19 mouse cellular contexts compared by ENCODE assay signal in genomic region chr6:54119461-54119860, GRCm38 (mm10).
DNase-seq lines count a peak whose midpoint lies in the region; ATAC-seq lines count a peak whose summit lies in the region.
"Had no signal": no experiment of that assay in that cellular context is flagged by ENCODE, and none has a peak within 500 bp of the region (broad histone marks: within the 10 kb centered on the region; RNA-seq: fewer than 3 reads in every experiment).

No protein-coding gene starts in this region.

- ATAC-seq in hindbrain, embryonic 16.5 days: no peak
- ATAC-seq in hindbrain, embryonic 11.5 days (ENCODE audit: low FRiP score): no peak
- peak; percentile 41; the same call in 1 of the 2 replicates for ATAC-seq in forebrain, embryonic 15.5 days (replicated peaks)
- ATAC-seq: liver, embryonic 12.5 days had no signal

- no peak for DNase-seq in hindbrain, embryonic 11.5 days (ENCODE audit: low spot score)
- no peak for DNase-seq in embryonic facial prominence, embryonic 10.5 days (ENCODE audit: low spot score)
- peak; percentile 38 for DNase-seq in naive thymus-derived CD4-positive, alpha-beta T cell, adult 2 months (ENCODE audit: low read depth)
- DNase-seq in urinary bladder, adult 18-20 months (ENCODE audit: low spot score in 2 of 2): no peak
- DNase-seq in gastrocnemius, postnatal 10 days: no peak
- DNase-seq: gastrocnemius, adult 2 months; heart, postnatal 14 days; kidney, adult 9 months; kidney, postnatal 36 days; lung, adult 2 months; lung, postnatal 4 days had no signal

- no peaks in the 10 kb centered on the region for H3K36me3 ChIP-seq in hindbrain, embryonic 16.5 days (ENCODE audit: control insufficient read depth, insufficient read depth, low read length)
- H3K36me3 ChIP-seq in hindbrain, embryonic 11.5 days (ENCODE audit: control insufficient read depth, insufficient read depth, low read length): no peaks in the 10 kb centered on the region
- H3K36me3 ChIP-seq in embryonic facial prominence, embryonic 10.5 days (replicated peaks): no peaks in the 10 kb centered on the region
- no peaks in the 10 kb centered on the region for H3K36me3 ChIP-seq in forebrain, embryonic 15.5 days
- H3K36me3 ChIP-seq: embryonic facial prominence, embryonic 15.5 days; heart, embryonic 12.5 days; limb, embryonic 12.5 days; liver, embryonic 12.5 days; neural tube, embryonic 13.5 days had no signal

- no peaks in the 10 kb centered on the region for H3K27me3 ChIP-seq in hindbrain, embryonic 16.5 days (replicated peaks; ENCODE audit: control insufficient read depth, insufficient read depth, low read length)
- H3K27me3 ChIP-seq in hindbrain, embryonic 11.5 days (ENCODE audit: control insufficient read depth, insufficient read depth, low read length): no peaks in the 10 kb centered on the region
- H3K27me3 ChIP-seq in embryonic facial prominence, embryonic 10.5 days (replicated peaks; ENCODE audit: low read depth, poor library complexity, severe bottlenecking): no peaks in the 10 kb centered on the region
- H3K27me3 ChIP-seq in forebrain, embryonic 15.5 days: no peaks in the 10 kb centered on the region
- H3K27me3 ChIP-seq: embryonic facial prominence, embryonic 15.5 days; heart, embryonic 12.5 days; limb, embryonic 12.5 days; liver, embryonic 12.5 days; neural tube, embryonic 13.5 days had no signal

- H3K4me1 ChIP-seq in hindbrain, embryonic 16.5 days (ENCODE audit: control insufficient read depth, insufficient read depth, low read depth, low read length): peaks cover 12% of the 10 kb centered on the region
- H3K4me1 ChIP-seq in hindbrain, embryonic 11.5 days (replicated peaks; ENCODE audit: control insufficient read depth, insufficient read depth, low read length): no peaks in the 10 kb centered on the region; the same call in 1 of the 2 replicates
- H3K4me1 ChIP-seq in embryonic facial prominence, embryonic 10.5 days: peaks cover 18% of the 10 kb centered on the region
- H3K4me1 ChIP-seq in forebrain, embryonic 15.5 days: peaks cover 20% of the 10 kb centered on the region

- 48% methylated on average over 2 of the region's 2 CpGs for WGBS in hindbrain, embryonic 16.5 days
- 81% methylated on average over 2 of the region's 2 CpGs for WGBS in hindbrain, embryonic 11.5 days
- 74% methylated on average over 2 of the region's 2 CpGs for WGBS in embryonic facial prominence, embryonic 10.5 days
- 25% methylated on average over 2 of the region's 2 CpGs for WGBS in forebrain, embryonic 15.5 days

- H3K9ac ChIP-seq in hindbrain, embryonic 16.5 days (ENCODE audit: low read depth, low read length): no peak overlapping the region
- no peak overlapping the region for H3K9ac ChIP-seq in hindbrain, embryonic 11.5 days (ENCODE audit: low read depth, low read length)
- H3K9ac ChIP-seq in forebrain, embryonic 15.5 days (replicated peaks): no peak overlapping the region
- H3K9ac ChIP-seq: embryonic facial prominence, embryonic 15.5 days; heart, embryonic 12.5 days; hindbrain, embryonic 14.5 days; limb, embryonic 12.5 days; liver, embryonic 12.5 days; neural tube, embryonic 13.5 days had no signal

- peak overlapping the region; percentile 31; the same call in 1 of the 2 replicates for H3K27ac ChIP-seq in hindbrain, embryonic 16.5 days (ENCODE audit: low read depth, low read length)
- H3K27ac ChIP-seq in hindbrain, embryonic 11.5 days (ENCODE audit: low read depth, low read length): no peak overlapping the region
- peak overlapping the region; percentile 25; the same call in 1 of the 2 replicates for H3K27ac ChIP-seq in embryonic facial prominence, embryonic 10.5 days (replicated peaks)
- H3K27ac ChIP-seq in forebrain, embryonic 15.5 days (replicated peaks): peak overlapping the region; percentile 58
- H3K27ac ChIP-seq: embryonic facial prominence, embryonic 15.5 days; hindbrain, embryonic 14.5 days; limb, embryonic 12.5 days; liver, embryonic 12.5 days; neural tube, embryonic 13.5 days had no signal

- no peak overlapping the region for H3K4me2 ChIP-seq in hindbrain, embryonic 16.5 days (ENCODE audit: low read length)
- H3K4me2 ChIP-seq in hindbrain, embryonic 11.5 days (replicated peaks; ENCODE audit: low read depth, low read length): no peak overlapping the region
- H3K4me2 ChIP-seq in forebrain, embryonic 15.5 days (replicated peaks): no peak overlapping the region
- H3K4me2 ChIP-seq: embryonic facial prominence, embryonic 15.5 days; heart, embryonic 12.5 days; hindbrain, embryonic 14.5 days; limb, embryonic 12.5 days; liver, embryonic 12.5 days; neural tube, embryonic 13.5 days had no signal

- no peaks in the 10 kb centered on the region for H3K9me3 ChIP-seq in hindbrain, embryonic 16.5 days (ENCODE audit: control insufficient read depth, low read length)
- no peaks in the 10 kb centered on the region for H3K9me3 ChIP-seq in hindbrain, embryonic 11.5 days (ENCODE audit: control insufficient read depth, low read length)
- no peaks in the 10 kb centered on the region for H3K9me3 ChIP-seq in embryonic facial prominence, embryonic 10.5 days
- H3K9me3 ChIP-seq in forebrain, embryonic 15.5 days: no peaks in the 10 kb centered on the region
- H3K9me3 ChIP-seq: embryonic facial prominence, embryonic 15.5 days; heart, embryonic 12.5 days; limb, embryonic 12.5 days; liver, embryonic 12.5 days; neural tube, embryonic 13.5 days had no signal

- no peak overlapping the region for H3K4me3 ChIP-seq in hindbrain, embryonic 16.5 days (ENCODE audit: low read length)
- H3K4me3 ChIP-seq in hindbrain, embryonic 11.5 days (ENCODE audit: low read depth, low read length): no peak overlapping the region
- H3K4me3 ChIP-seq in embryonic facial prominence, embryonic 10.5 days: no peak overlapping the region
- no peak overlapping the region for H3K4me3 ChIP-seq in forebrain, embryonic 15.5 days
- H3K4me3 ChIP-seq: embryonic facial prominence, embryonic 15.5 days; gastrocnemius, adult 2 months; heart, embryonic 12.5 days; limb, embryonic 12.5 days; liver, embryonic 12.5 days; neural tube, embryonic 13.5 days had no signal
